Mouse (Mus musculus): Measurements from ENCODE around the gene Flt3l.

GRCm38 (mm10) chr7:45160316-45160800, 24.1 kb upstream of the Flt3l start:
- TF ChIP-seq CTCF (IDR thresholded peaks at IDR 0.05) = no peak
- no peak for TF ChIP-seq EP300 (IDR thresholded peaks at IDR 0.05)

All from lung, postnatal 0 days (tissue).